Mouse (Mus musculus) spleen, adult 12 weeks (tissue): ENCODE results near the gene Idh1.

Experiments used
- DNase-seq: peaks from one replicate; pipeline ENCODE4 v3.0.0; 2022; ENCODE audit warnings: low spot score

The Idh1 gene

DNA sequence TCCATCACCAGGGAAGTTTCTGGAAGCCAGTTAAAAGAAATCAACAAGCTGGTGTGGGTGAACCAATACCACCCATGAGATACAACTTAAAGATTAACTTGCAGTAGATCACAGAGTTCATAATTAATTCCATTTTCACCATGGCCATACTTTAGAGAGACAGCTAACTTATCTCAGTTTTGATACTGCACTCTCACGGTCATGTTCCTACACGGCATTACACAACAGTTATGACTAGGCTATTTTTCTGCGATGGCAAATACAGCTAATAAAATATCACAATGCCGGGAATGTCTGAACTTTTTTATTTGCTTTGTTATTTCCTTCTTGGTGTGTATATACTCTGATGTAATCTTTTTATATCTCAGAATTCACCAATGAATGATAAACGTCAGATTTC is 9.4 kb downstream of the Idh1 start:
- DNase-seq: no peak

DNA sequence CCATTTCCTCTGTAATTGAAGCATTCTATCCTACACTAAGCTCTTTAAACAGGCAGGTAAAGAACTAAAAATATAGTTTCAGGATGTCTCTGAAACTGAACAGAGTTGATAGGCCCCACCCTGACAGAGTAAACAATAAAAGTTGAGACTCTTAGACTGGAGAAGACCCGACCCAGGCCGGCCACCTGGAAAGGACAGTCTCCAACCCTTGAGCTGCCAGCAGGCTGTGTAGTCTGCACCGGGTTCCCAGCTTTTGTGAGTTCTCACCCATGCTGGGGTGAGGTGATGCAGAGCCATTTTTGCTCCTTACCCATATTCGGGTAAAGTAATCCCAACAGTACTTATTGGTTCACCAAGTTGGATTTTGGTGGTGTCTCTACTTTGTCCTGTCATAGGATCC is 10.1 kb downstream of the Idh1 start:
- DNase-seq: no peak

DNA sequence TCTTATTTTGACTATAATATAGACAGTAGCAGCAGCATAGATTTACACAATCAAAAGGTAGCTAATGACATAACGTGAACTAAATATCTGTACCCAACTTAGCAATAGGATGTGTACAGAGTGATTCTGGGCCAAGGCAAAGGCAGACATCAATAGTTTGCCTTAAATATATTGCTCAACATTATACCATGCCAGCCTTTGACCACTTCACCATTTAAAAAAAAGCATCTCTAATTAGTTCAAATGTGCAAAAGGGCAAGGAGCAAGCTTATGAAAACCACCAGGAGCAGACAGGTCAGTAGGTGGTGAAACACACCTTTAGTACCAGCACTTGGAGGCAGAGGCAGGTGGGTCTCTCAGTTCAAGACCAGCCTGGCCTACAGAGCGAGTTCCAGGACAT is 12.6 kb downstream of the Idh1 start:
- no peak for DNase-seq

DNA sequence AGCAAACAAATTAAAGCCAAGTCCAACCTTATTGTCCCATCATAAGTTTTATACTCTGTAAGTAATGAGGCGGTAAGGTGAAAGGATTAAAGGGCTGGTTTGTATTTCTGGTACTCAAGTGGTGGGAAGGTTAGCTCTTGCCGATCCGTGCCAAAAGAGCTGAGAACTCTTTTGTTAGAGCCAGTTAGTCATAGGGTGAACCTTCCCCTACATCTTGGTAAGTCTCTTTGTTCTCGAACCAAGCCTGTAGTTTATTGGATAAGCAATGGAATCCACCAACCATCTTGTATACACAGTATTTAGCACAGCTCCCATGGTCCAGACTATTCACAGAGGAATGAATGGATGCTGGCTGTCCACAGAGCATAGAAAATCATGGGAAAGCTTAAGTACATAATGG is 14.7 kb downstream of the Idh1 start:
- DNase-seq: no peak

DNA sequence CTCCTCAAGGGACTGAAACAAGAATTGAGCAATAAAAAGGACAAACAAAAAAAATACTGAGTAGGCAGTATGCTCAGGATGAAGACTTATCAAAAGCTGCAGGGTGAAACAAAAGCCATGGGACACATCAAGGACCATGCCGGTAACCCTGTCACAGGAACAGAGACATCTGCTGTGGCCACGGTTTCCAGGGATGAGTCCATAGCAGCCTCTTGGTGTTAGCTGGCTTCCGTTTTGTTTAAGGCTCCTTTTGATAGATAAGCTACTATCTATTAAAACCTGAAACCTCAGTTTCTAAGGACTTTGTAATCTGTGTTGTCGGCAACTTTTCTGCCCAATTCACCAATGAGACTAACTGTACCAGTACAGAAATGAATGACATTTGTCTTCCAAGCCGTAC is 16.4 kb downstream of the Idh1 start:
- DNase-seq: no peak

DNA sequence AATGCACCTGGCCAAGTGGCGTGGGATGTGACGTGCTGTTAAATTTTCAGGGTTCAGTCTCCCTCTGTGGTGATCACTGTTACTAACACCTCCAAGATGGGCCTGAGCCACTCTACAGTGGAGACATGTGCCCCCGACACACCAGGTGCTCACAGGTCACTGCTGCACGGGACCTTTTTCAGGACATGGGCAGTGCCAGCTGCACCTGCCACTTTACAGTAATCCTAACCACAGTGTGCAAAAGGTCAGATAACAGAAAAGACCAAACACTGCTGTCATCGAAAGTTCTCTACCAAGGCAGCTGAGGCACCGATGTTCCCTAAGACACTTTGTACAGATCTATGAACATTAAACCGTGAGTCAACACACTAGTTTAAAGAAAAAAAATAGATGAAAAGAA is 16.8 kb downstream of the Idh1 start:
- DNase-seq: no peak

DNA sequence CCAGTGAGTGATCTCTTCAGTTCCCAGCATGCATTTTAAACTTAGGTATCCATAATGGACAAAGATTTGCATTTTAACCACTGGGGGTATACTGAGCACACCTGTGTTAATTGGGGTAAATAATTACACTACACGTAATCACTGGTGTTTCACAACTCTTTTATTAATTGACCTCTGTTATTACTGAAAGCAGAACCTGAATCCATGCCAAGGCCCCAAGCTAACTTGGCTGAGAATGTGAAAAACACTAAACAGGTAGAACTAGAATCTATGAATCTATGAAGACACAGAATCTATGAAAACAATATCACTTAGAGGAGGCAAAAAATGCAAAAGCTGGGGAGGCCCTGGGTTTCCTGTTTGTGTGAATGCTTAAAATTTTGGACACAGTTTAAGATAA is 18.8 kb downstream of the Idh1 start:
- DNase-seq: no peak

DNA sequence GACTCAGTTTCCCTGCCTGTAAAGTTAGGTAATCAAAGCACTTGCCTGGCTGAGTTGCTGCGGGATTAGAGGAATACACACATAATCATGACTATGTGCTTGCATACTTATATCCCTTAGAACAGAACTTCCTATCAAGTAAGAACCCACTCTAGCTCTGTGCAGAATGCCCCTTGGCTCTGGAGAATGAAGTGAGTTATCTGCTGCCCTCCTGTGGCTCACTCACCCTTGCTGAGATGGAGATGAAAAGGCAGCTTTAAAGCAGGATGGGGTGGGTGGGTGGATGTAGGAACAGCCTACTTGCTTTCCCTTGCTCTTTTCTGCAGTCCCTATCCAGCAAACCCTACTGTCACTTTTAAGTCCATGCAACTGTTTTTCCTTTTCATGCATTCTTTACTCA is 24.1 kb downstream of the Idh1 start:
- DNase-seq: no peak

DNA sequence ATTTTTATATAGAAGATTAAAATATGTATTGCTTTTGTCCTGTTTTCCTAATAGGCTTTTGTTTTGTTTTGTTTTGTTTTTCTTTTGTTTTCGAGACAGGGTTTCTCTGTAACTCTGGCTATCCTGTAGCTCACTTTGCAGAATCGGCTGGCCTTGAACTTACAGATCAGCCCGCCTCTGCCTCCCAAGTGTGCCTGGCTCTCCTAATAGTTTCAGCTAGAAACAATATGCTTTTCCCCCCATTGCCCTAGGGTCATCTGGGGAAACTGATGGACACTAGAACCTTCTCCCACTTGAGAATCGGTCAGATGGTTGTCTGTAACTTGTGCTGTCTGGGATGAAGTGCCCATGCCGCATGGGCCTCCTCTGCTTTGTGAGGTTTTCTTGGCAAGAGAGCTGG is 30.2 kb downstream of the Idh1 start:
- DNase-seq: no peak

DNA sequence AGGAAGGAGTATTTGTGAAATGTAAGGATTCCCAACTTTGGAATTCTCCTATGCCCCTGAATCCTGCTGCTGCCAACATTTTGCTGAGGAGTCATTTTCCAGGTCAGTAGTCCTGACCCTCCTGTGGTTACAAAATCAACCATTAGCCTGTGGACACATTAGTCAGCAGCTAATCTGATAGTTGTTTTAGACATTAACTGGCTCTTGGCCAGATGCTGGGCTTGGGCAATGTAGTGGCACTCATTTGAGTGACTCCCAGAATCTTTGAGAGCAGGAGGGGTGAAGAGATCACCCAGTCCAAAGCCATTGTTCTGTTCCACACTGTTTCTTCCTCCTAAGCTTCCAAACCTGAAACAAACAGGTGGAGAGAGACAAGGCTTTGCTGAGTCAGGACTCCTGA is 31.5 kb downstream of the Idh1 start:
- DNase-seq: no peak

DNA sequence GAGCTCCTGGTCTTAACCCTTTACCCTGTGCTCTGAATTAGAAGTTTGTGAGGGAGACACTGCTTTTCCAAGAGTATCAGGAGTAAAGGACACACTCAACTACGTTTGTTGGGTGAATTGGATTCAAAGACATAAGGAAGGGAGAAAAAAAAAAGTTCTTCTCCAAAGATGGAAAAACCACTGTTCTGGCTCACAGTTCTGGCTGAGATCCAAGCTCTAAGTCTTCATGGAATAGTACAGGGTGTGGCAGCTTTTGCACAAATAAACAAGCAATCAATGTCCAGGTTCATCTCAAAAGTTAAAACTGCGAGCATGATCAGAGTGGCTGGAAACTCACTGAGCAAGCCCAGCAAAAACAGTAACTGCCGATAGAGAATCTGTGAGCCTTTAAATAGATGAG is 38.3 kb downstream of the Idh1 start:
- DNase-seq: no peak

DNA sequence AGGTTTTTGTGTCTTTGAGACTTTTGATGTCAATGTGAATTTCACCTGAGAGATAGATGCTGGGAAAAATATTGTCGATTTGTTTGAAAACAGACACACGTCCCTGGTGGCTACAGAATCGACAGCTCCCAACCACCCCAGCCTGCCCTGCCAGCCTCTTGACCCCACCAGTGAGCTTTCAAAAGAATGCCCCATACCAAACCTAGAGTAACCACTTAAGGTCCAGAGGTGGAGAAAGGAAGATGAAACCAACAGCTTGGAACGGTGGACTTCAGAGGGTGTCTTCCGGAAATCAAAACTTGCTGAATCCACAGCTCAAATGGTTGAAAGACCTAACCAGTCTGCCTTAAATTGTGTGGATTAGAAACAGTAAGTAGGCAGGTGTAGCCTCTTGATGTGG is 39.0 kb downstream of the Idh1 start:
- no peak for DNase-seq

DNA sequence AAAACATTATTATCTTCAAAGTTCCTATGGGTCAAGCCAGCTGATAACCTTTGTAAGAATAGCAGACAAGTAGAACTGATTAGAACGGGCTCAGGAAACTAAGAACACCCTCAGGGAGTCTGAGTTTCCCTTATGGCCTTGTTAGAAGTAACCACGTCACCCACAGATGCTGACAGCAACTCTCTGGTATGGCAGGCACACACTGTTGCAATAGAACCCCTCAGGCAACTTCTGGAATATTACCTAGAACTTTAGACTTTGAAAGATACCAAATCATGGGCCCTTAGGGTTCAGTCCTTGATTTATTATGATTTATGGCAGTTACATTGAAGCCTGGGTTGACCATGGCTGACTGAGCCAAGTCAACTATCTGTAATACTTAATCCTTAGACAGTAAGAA is 39.7 kb downstream of the Idh1 start:
- DNase-seq: no peak

DNA sequence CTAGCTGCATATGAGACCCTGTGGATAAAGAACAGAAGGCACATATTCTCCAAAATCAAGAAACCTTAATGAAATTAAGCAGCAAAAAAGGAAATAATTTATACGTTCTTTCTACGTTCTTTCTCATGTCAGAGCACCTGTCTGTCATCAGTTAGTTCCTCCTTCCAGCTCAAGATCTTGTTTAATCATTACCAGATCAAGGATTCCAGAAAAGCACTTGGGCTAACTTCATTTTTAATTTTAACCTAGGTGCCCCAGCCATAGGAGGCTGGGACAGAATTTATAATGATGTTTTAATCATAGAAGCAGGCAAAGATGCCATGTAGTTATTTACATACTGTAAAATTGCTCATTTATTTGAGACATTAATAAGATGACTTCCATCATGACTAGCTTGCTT is 41.5 kb downstream of the Idh1 start:
- no peak for DNase-seq

DNA sequence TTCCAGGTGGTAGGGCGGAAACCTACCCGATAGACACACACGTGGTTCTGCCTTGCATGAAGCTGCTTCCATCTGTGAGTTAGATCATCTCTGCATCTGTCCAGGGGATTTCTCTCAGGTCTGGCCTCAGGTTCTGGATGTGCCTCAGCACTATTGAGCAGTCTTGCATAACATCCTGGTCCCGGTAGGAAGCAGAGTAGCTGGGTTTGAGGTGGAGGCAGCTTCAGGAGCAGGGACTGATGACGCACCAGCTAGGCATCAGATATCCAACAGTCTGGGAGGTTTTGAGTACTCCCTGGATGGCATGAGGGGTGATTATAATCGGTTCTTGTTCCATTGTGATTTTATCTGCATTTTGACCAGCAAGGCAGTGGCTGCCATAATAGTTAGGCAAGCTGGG is 48.7 kb downstream of the Idh1 start:
- DNase-seq: no peak

DNA sequence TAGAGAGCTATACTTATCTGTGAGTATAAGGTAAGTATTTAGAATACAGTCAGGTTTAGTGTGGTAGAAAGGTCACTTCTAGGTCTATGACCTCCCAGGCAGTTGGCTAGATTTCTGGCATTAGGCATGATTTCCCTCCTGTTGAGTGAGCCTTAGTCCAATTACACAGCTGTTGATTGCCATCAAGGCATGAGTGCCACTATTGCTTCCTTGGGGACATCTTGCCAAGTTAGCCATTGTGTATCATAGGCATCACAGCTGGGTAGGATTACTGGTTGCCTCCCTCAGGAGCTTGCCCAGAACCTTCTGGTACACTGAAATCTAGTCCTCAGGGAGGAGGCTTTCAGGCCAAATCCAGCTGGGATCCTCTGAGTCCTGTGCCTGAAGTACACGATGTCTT is 53.5 kb downstream of the Idh1 start:
- DNase-seq: no peak

DNA sequence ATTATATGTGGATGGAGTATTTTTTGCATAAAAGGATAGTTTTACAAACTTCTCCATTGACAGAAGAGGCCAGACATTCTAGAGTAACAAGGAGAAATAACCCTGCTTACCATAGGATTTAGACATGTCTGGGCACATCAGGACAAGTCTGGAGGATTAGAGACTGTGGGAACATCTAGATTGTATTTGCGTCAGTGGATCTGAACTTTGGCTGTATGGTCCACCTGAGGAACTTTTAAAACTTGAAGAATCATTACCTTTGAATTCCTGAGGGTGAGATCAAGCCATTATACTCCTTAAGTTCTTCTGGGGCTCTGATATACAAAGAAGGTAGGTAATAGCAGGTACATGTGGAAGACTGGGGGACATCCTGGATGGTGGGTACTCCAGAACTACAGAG is 54.6 kb downstream of the Idh1 start:
- DNase-seq: no peak

DNA sequence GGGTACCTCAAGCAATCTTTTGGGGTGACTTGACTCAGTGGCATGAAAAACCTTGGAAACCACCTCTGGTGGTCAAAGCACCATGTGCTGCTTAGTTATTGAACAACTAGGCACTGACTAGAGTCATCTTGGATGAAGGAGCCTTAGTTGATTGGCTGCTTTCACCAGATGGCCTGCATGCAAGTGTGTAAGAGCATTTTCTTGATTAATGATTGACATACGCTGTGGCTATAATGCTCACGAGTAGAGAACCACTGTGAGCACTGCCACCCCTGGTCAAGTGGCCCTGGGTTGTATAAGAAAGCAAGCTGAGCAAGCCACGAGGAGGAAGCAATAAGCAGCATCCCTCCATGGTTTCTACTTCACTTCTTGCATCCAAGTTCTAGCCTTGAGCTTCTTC is 56.1 kb downstream of the Idh1 start:
- no peak for DNase-seq

DNA sequence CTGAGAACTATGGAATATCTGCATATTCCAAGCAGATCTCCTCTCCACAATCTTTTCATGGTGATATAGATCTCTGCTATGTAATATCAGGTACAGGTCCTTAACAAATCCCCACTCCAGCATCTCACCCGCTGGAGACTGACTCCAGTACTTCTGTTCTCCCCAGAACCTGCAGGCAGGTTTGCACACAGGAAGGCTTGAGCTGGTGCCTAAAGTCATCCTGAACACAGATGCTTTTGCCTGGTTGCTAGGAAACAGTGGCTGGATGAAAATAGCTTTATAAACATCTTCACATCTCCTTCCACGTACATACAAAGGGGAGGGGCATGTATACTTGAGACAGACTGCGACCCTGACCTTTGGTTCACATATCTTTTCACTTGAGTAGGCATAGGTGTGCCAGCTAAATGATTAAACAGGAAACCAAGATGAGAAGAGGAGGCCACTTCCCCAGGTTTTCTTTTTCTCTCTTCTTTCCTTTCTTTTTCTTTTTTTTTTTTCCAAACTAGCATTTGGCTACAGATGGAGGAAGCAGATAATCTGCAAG is 56.6 kb downstream of the Idh1 start:
- DNase-seq: no peak

DNA sequence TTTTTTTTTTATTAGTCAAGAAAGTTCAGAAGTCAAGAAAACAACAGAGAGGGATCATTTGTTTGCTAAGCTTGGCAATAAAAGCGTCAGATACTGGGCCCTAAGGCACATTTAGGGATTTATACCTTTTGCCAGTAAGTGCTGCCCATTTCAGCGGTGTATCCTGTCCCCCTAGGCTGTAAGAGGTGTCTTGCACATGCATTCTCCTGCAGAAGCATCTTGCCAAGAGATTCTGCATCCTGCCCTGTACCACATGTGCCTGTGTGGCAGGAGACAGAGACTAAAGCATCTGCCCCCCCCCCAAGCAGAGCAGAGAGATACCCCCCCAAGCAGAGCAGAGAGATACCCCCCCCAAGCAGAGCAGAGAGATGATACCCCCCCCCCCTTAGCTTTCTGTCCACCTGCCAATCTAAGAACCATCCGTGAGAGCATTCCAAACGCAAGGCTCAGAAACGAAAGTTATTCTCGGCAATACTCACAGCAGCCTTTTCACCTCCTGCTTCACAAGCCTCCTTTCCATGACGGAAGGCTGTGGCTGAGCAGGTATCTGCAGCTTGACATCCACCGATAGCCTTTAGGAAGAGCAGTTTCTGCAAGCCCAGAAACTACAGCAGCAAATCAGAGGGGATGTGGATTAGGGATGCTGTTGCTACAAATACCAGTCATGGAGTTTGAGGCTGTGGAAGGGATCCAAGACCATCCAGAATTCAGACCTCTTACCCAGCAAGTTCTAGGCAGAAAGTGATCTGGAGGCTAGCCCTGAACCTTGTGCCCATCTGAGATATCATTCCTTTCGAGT is 63.5 kb downstream of the Idh1 start, which contains the start of gene D630023F18Rik:
TSS of gene D630023F18Rik (minus strand) at position 641 of the 799 bp plus-strand sequence.
- no peak for DNase-seq

DNA sequence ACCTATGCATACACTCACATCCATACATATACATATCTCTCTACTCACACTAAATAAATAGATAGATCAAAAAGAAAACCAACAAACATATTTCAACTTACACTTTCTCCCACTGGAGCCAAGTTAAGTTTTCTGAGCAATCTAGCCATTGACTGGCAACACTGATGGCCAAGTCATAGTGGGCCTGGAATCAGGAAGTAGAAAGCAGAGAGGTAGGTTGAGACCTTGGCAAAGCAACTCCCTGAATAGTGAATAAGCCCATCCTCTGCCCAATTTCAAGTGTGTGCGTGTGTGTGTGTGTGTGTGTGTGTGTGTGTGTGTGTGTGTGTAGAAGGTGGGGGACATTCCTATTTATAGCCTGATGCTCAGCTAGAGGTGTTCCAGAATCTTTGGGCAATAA is 66.9 kb downstream of the Idh1 start, which contains the start of gene Gm28845:
TSS of gene Gm28845 (minus strand) at position 121 of the 400 bp plus-strand sequence.
- no peak for DNase-seq

DNA sequence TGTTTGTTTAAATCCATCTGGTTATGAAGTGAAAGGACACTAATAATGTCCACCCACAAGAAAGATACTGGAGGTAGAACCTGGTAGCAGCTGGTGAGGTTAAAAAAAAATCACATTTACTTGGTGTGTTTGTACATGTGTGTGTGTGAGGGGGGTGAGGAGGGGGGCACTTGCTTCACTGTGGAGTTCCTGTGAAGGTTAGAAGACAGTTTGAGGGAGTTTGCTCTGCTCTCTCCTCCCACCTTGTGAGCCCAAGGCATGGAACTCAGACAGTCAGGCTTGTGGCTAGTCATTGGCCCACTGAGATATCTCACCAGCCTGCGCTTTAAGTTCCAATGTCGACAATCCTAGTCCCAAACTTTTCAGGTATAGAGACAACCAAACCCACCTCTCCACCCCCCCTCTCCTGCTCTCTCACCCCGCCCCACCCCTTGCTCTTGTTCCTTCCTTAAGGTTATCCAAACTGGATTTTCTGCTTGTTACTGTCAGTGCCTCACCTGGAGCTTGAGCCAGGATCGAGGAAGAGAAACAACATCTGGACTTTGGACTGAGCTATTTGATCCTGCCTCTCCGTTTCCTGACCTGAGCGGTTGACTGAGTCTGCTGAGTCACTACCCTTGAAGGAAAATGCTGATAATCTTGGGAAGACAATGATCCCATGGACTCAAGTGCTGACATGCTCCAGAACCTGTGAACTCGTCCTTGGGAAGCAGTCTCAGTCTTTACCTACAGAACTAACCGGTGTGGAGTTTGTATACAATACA is 68.0 kb downstream of the Idh1 start:
- no peak for DNase-seq

DNA sequence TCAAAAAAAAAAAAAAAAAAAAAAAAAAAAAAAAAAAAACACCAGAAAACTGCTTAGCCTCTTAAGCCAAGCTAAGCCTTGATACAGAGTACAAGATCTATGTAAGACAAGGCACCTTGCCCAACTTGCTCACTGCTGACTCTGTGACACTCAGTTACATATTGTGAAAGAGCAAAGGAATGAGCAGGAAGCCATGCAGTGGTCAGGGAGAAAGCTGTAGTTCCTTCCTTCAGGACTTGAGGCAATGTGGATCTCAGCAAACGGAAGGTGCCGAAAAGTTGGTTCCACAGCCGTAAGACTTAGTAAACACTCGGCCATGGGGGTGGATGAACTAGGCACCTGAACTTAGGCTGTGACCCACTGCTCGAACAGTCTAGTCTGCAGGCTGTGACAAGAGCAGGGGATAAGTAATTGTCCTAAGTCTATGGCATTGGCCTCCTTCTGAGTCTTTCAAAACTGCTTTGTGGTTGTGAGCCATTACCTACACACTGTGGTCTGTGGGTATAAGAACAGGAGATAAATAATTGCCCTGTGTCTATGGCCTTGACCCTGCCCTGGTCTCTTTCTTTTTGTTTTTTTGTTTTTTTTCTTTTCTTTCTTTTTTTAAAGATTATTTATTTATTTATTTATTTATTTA is 72.6 kb downstream of the Idh1 start:
- DNase-seq: no peak
